Mouse (Mus musculus) left cerebral cortex, postnatal 36 days (tissue): ENCODE data around the gene Antxr1. TPM values are rescaled to one million over a fixed set of nuclear protein-coding genes. Genes with fewer than 3 reads are reported as not detected.

Source experiments
- DNase-seq, 2 experiments: peaks; one replicate each; pipeline ENCODE4 v3.0.0; 2021 to 2022; ENCODE audit warnings: low spot score in 2 of 2, mixed read lengths in 1 of 2
- intact Hi-C: fragments of 180-260 bp; cut with DNase I; formaldehyde crosslinking; loops from one replicate; pipeline ENCODE4 v1.15.1; 2025
- total RNA-seq, 2 experiments: library from RNA; stranded (reverse); gene quantifications; 2 replicates each; pipeline ENCODE4 v1.2.3; 2021

The Antxr1 gene
- total RNA-seq, 2 experiments from 2014 or later = 12.5 to 13.2 TPM

DNA sequence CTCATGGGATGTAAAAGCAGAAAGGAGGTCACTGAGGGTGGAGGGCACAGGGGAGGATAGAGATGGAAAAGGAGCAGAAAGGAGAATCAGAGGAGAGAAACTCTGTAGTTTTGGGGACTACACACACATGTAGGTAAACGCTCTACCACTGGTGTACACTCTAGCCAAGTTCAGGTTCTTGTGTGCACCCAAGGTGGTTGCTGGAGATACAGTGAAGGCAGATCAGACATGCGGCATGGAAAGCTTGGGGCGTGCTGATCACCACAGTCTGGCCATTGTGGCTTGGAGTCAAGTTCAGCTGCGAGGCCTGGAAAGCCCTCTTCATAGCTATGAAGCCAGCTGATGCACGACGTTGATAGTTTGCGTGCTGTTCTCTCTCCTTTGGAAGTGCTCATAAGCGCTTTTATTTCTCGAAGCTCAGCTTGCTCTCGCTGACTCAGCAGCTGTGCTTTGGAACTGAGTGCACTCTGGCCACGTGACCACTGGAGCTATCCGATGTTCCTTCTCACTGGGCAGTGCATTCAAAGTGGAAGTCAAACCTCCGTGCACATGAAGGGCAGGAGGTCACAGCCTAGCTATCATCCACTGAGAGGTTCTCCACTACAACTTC, 128.1 kb downstream of the Antxr1 start:
- DNase-seq = no peak
- intact Hi-C loops = no loop called here

GRCm38 (mm10) chr6:87206790-87207189, 128.8 kb downstream of the Antxr1 start:
- no peak for DNase-seq
- intact Hi-C loops = no loop called here

DNA sequence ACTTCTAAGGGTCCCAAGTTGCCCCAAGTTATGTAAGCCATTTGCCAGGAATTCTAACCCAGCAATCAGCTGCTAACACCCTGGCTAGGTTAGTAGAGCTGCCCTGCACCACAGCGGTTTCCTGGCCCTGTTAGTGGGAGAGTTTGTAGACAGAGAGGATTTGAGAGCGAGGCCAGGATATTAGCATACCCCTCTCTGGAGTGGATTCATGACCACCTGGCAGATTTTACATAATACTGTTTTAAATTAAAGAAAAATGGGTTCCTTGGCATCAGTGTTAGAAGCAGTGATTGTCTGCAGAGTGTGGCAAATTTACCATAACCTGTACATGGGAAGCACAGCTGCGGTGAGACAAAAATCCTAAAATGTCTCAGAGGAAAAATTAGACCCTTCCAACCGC, 132.2 kb downstream of the Antxr1 start:
- intact Hi-C loops = no loop called here
- DNase-seq = no peak

DNA sequence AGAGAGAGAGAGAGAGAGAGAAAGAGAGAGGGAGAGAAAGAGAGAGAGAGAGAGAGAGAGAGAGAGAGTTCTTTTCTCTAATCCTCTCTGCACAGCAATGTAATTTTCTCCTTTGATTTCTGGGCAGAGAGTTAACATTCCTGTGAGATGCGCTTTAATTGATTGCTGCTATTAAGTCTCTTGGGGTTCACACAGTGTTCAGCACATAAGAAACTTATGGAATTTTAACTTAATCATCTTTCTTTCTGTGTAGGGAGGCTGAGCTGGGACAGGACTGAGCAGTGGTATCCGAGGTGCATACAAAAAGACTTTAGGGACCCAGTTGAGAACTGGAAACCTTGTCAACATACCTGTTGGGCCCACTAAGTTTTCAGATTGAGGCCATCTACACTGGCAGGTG, 132.6 kb downstream of the Antxr1 start:
- DNase-seq = no peak
- intact Hi-C loops = no loop called here

DNA sequence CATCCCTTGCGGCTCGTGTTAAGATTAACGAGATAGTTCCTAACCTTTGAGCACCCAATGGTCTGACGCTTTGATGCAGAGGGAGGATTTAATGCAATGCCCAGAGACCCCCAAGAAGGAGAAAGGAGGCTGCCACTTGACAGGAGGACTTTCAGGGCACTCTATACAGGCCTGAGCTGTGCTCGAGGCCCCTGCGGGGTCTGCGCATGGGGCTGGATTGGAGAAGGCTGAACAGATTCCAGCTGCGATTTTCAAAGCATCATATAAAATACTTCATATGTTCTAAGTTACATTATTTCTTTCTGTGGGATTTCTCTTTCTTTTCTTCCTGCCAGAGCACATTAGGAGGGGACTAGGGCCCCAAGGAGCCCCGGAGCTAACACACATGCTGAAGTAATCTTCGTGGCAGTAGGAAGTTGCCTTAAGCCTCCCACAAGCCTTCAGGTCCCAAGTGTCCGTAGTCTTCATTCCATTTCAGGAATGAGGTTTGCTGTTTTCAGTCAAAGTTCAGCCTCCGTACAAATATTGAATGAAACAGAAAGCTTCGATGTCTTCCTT, 133.5 kb downstream of the Antxr1 start:
- DNase-seq = no peak
- intact Hi-C loops = no loop called here

- intact Hi-C loops = no loop called here
- DNase-seq = no peak
Observed at GRCm38 (mm10) chr6:87189755-87190154, 145.9 kb downstream of the Antxr1 start.

DNA sequence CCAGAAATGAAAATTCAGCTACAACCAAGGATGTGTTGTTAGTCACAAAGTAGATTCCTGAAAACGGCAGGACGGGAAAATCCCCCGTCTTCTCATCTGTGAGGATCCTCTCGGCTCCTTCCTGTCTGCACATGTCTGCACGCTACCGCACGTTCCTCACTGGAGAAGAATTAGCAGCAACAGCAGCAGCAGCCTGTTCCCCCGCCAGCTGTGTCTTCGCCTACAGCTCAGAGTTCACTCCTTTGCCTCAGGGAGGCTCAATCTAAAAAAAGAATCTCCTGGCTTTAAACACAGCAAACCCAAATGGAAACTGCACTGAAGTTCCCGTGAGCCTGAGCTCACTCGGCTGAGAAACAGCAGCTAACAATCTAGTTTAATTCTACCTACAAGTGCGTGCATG, 148.6 kb downstream of the Antxr1 start:
- intact Hi-C loops = no loop called here

DNA sequence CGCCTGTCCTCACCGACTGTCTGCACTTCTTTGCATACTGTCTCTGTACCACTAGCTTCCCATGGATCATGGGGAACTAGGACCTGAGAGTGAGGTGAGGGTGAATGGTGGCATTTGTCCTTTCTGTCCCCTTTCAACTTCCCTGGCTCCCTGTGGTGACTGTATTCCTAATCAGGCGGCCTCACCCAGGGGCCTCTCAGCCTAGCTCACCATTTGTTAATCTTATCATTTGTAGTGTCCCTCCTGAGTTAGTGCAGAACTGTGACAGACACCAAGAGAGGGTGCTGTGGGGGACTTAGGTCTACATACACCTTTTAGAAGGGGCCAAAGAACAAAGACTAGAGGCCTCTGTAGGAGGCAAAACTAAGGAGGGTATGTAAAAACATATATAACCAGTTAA, 151.2 kb downstream of the Antxr1 start:
- DNase-seq = no peak
- intact Hi-C loops = no loop called here

More for the DNA sequence above, 148.6 kb downstream of the Antxr1 start:
- DNase-seq = peak; percentile 74 to 76

- intact Hi-C loops = no loop called here
- no peak for DNase-seq
Observed at GRCm38 (mm10) chr6:87183981-87184380, 151.6 kb downstream of the Antxr1 start.

GRCm38 (mm10) chr6:87183159-87183558, 152.5 kb downstream of the Antxr1 start:
- peak; percentile 80 to 82 for DNase-seq

DNA sequence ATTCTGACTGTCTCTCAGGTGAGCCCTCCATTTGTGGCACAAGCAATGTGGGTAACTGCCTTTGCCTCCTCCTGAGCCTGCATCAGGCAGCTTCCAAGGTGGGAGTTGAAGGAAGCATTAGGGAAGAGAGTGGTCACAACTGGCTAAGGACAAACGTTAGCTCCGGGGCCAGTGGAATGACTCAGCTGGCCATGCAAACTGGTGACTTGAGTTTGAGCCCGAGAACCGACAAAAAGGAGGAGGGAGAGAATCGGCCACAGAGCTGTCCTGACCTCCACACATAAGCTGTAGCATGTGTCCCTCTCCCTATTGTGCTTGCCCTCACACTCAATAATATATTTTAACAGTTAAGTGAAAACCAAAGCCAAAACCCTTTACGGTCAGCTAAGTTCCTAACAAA, 152.9 kb downstream of the Antxr1 start:
- intact Hi-C loops = no loop called here
- no peak for DNase-seq

More at GRCm38 (mm10) chr6:87183159-87183558, 152.5 kb downstream of the Antxr1 start:
- intact Hi-C loops = no loop called here

- intact Hi-C loops = no loop called here
- no peak for DNase-seq
Observed at GRCm38 (mm10) chr6:87171461-87171860, 164.2 kb downstream of the Antxr1 start.

DNA sequence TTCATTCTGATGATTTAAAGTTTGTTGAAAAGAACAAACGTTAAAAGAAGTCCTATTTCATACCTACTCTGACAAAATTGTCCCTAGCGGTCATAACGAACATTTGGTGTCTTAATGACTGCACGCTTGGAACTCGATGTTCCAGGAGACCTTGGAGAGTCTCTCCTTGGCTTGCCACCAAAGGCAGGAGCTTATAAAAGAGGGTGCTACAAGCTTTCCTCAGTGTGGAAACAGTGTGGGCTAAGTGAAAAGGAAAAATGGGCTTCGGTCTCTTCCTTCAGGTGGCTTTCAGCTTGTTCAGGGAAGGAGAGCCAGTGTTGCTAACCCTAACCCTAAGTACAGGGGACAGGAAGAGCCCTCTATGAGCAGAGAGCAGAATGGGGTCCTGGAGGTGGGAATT, 164.7 kb downstream of the Antxr1 start:
- intact Hi-C loops = no loop called here
- DNase-seq = peak; percentile 32 to 49

DNA sequence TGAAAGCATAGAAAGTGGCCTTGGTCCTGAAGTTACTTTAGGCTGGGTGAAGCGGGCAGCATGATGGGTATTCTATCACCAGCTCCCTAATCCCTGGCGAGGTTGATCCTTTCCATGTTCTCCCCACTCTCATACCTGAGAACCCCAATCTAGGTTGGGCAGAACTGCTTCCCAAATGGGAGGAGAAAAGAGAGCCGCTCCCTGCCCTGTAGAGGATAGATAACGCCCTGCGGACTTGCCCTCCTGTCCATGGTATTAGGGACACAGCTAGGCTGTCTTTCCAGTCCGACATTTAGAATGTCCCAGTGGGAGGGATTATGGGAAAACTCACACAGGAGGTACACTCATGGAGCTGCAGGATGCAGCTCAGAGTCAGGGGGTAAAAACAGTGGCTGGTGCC, 165.3 kb downstream of the Antxr1 start:
- intact Hi-C loops = no loop called here
- no peak for DNase-seq

DNA sequence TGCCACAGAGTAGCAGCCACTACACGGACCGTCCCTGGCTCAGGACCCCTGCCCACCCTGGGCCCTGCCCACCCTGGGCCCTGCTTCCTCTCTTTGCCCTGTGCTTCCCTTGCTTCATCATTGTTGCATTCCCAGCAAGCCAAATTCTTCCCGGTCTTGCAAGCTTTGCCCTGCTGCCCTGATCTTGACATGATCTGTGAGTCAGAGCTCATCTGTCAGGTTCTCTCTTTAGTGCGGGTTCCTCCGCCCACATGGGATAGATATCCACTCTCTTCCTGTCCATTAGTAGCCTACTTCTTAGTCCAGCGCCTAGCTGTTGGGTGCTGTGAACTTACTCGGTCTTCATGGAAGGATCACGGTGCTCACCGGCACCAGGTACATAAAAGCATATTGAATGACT, 167.6 kb downstream of the Antxr1 start:
- DNase-seq = no peak
- intact Hi-C loops = no loop called here

DNA sequence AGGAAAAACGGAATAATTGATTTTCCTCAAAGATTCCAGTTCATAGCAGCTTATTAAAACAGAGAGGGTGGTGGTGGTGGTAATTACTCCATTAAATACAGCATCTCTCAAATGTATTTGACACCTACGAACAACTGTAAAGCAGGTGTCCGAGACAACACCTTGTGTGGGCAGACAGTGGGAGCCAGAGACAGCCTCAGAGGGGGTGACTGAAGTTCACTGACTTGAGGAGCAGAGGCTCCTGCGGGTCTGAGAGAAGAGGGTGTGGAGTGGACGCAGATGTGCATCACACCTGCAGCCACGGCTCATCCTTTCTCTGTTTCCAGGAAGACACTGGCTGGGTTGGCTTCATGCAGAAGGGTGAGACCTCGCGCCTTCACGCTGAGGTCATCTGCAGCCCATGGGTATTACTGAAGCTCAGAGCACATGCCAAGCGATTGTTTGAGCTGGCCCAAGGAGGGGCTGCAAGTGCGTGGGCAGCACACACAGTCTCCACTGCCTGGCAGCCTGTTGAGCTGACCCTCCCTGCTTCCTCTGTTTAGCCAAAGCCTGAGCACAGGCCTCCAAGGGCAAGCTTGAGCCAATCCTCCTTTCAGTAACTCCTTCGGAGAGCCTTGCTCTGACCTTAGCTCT, 168.8 kb downstream of the Antxr1 start:
- no peak for DNase-seq
- intact Hi-C loops = no loop called here

- DNase-seq = peak; percentile 61 to 68
- intact Hi-C loops = no loop called here
Observed at GRCm38 (mm10) chr6:87165536-87166311, 169.9 kb downstream of the Antxr1 start.

GRCm38 (mm10) chr6:87161391-87162263, 174.0 kb downstream of the Antxr1 start:
- no peak for DNase-seq
- intact Hi-C loops = no loop called here

DNA sequence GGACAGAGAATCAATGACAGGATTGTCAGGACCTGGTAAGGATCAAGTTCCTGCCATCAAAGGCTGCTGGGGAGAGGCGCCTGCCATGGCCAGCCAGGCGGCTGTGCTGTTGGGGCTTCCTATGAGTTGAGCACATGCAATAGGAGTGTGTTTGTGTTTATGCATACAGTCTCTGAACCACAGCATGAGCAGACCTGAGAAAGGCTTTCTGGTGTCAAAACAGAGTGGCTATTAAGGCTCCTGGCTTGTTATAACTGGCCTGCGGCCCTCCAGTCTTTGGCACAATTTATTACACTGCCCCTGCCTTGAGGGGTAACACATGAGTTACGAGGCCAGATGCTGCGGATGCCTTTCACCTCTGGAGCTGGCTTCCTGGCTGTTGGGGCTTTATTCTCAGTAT, 175.4 kb downstream of the Antxr1 start:
- DNase-seq = no peak
- intact Hi-C loops = no loop called here
